In genomic region chr6:38947282-38947681, GRCm38 (mm10) we compare ENCODE assay signal across 22 mouse cellular contexts.
DNase-seq lines count a peak whose midpoint lies in the region; ATAC-seq lines count a peak whose summit lies in the region.
"Had no signal": no experiment of that assay in that cellular context is flagged by ENCODE, and none has a peak within 500 bp of the region (broad histone marks: within the 10 kb centered on the region; RNA-seq: fewer than 3 reads in every experiment).

No protein-coding gene starts in this region.

- no peaks in the 10 kb centered on the region for H3K36me3 ChIP-seq in liver, embryonic 12.5 days
- no peaks in the 10 kb centered on the region for H3K36me3 ChIP-seq in heart, embryonic 12.5 days
- H3K36me3 ChIP-seq: embryonic facial prominence, embryonic 15.5 days; limb, embryonic 10.5 days; midbrain, embryonic 10.5 days had no signal

- no peak overlapping the region for H3K27ac ChIP-seq in liver, embryonic 12.5 days
- no peak overlapping the region for H3K27ac ChIP-seq in heart, embryonic 12.5 days (ENCODE audit: poor library complexity, severe bottlenecking)
- H3K27ac ChIP-seq: embryonic facial prominence, embryonic 15.5 days; limb, embryonic 10.5 days; midbrain, embryonic 10.5 days; stomach, postnatal 0 days had no signal

- peak; percentile 46 for DNase-seq in kidney, adult 9 months
- DNase-seq in kidney, postnatal 14 days: no peak
- DNase-seq in NIH3T3 (ENCODE audit: low read depth): peak; percentile 35
- DNase-seq in cerebellum, adult 18-20 months: peak; percentile 16 to 18
- DNase-seq in cerebellum, postnatal 25 days: peak; percentile 39 to 52
- DNase-seq: heart, postnatal 36 days; kidney, postnatal 10 days; layer of hippocampus, adult 9-11 months; lung, embryonic 14.5 days; lung, postnatal 36 days; retina, postnatal 1 day; right cerebral cortex, postnatal 4 days had no signal

- peaks cover 9% of the 10 kb centered on the region; the same call in 1 of the 2 replicates for H3K9me3 ChIP-seq in liver, embryonic 12.5 days (replicated peaks)
- H3K9me3 ChIP-seq in heart, embryonic 12.5 days (replicated peaks): peaks cover 4% of the 10 kb centered on the region; the same call in 1 of the 2 replicates
- H3K9me3 ChIP-seq: embryonic facial prominence, embryonic 15.5 days; limb, embryonic 10.5 days; midbrain, embryonic 10.5 days had no signal

- WGBS in liver, embryonic 12.5 days (ENCODE audit: insufficient replicate concordance): 85% methylated on average over 4 of the region's 4 CpGs
- 90% methylated on average over 4 of the region's 4 CpGs for WGBS in heart, embryonic 12.5 days

- H3K27me3 ChIP-seq in liver, embryonic 12.5 days (replicated peaks): no peaks in the 10 kb centered on the region
- no peaks in the 10 kb centered on the region for H3K27me3 ChIP-seq in heart, embryonic 12.5 days (replicated peaks)
- H3K27me3 ChIP-seq: embryonic facial prominence, embryonic 15.5 days had no signal

- H3K4me1 ChIP-seq in liver, embryonic 12.5 days: peaks cover 33% of the 10 kb centered on the region
- peaks cover 20% of the 10 kb centered on the region for H3K4me1 ChIP-seq in heart, embryonic 12.5 days (replicated peaks)
- H3K4me1 ChIP-seq: embryonic facial prominence, embryonic 15.5 days; midbrain, embryonic 10.5 days had no signal

- ATAC-seq in liver, embryonic 12.5 days: no peak
- no peak for ATAC-seq in heart, embryonic 12.5 days (ENCODE audit: insufficient number of reproducible peaks, low FRiP score)
- ATAC-seq: forebrain, embryonic 16.5 days; hindbrain, embryonic 16.5 days; intestine, embryonic 16.5 days had no signal

- H3K4me2 ChIP-seq in liver, embryonic 12.5 days: no peak overlapping the region
- H3K4me2 ChIP-seq in heart, embryonic 12.5 days: no peak overlapping the region
- H3K4me2 ChIP-seq: embryonic facial prominence, embryonic 15.5 days; liver, embryonic 11.5 days; lung, embryonic 14.5 days had no signal

- no peak overlapping the region for H3K4me3 ChIP-seq in liver, embryonic 12.5 days
- H3K4me3 ChIP-seq in heart, embryonic 12.5 days: no peak overlapping the region
- H3K4me3 ChIP-seq: embryonic facial prominence, embryonic 15.5 days; limb, embryonic 10.5 days; midbrain, embryonic 10.5 days had no signal

- H3K9ac ChIP-seq in liver, embryonic 12.5 days: no peak overlapping the region
- H3K9ac ChIP-seq in heart, embryonic 12.5 days: no peak overlapping the region
- H3K9ac ChIP-seq: embryonic facial prominence, embryonic 15.5 days; lung, embryonic 14.5 days had no signal
